Mouse (Mus musculus) cerebellum, adult 8-10 months (tissue): Measurements from ENCODE around the gene Kpna4.

ENCODE experiments used
- DNase-seq: peaks from one replicate; pipeline ENCODE4 v3.0.0; 2022

The Kpna4 gene

DNA sequence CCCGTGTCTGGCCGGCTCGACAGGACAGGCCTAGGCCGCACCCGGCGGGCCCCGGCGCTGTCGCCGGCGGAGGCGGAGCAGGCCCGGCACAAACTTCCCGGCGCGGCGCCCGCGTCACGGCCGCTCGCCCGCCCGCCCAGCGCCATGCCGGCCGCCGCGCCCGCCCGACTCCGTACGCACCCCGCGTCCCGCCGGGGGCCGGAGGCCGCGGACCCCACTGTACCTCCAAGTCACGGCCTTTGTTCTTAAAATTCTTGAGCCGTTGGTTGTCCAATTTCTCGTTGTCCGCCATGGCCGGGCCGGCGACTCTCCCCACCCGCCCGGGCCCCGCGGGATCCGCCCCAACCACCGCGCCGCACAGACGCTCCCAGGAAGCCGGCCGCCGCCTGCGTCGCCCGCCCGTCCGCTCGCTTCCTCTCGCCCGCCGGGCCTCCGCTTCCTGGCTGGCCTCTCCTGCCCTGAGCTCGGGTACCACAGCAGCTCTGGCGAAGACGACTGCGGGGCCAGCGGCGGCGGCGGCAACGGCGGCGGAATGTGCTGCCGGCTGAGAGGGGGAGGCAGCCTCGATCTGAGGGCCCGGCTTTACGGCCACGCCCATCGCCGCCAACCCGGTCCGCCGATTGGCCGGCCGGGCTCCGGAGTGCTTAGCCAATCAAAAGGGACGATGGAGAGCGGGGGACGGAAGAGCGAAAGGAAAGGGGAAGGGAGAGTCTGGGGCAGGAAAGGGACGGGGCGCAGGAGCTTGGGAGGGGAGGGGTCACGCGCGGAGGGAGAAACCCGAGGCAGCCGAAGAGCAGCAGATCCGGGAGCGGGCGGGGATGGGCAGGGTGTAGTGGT is at the start of gene Kpna4:
Gene Kpna4, minus strand, starts transcription at position 605 of the 837 bp plus-strand sequence.
- DNase-seq = peak; percentile 91

DNA sequence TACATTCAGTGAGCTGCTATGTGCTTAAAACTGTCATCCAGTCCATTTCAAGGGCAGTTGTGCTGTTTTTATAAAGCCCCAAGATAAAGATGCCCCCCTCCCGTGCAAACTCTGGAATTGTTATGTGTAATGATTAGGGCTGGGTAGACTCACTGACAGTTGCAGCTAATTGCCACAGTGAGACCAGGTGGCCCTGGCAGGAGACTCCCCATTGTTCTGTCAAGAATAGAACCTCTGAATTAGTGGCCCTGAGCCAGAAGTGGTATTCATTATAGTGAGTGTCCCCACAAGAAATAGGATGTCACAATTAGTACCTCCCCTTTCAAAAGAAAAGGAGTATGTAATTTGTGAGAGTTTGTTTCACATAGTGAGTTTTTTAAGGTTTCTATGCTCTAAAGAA is 48.3 kb upstream of the Kpna4 start:
- DNase-seq = no peak

DNA sequence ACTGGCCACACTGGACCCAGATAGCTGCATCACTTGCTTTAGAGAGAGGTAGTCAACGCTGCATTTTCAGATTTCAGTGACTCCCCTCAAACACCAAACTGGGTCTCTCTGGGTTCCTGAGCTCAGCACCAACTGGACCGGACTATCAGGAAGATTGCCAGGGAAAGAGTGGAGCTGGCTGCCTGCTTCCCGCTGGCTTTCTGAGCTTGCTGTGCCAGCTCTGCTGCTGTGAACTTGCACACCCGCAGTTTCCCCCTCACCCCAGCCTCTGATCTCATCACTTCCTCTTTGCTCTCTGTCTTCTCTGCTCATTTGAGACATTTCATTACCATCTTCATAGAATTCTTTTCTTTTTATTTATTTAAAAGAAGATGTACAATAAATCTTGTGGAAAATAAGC is 44.2 kb upstream of the Kpna4 start:
- DNase-seq = peak; percentile 40

DNA sequence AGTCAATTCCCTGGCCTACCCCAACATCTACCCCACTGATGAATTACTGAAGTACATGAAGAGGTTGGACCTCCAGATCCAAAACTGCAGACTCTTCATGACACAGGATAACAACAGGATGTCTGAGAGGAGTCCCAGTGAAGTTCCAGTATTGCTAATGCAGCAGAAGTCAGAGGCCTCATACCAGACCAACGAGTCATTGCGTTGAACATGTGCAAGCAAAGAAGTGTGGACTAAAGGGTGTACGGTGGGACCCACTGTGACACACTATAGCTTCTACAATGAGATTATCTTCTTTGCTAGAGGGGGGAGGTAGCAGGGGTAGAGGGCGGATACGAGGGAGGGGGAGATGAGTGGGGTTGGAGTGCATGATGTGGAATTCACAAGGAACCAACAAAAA is 42.9 kb upstream of the Kpna4 start:
- DNase-seq = no peak

DNA sequence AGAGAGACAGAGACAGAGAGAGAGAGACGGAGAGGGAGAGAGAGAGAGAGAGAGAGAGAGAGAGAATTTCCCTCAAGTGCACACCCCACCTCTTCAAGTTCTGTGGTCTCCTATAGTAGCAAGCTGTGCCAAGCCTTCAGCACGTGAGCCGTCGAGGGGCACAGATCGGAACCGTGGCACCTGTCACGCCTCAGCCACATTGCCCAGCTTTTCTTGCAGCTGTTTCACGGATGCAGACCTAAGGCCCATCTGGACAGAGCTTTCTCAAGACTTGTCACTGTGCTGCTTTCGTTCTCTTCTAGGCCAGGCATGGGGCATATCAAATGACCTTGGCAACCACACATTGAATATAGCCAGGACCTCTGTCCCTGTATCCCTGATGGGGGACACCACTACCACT is 41.8 kb upstream of the Kpna4 start:
- DNase-seq = no peak

DNA sequence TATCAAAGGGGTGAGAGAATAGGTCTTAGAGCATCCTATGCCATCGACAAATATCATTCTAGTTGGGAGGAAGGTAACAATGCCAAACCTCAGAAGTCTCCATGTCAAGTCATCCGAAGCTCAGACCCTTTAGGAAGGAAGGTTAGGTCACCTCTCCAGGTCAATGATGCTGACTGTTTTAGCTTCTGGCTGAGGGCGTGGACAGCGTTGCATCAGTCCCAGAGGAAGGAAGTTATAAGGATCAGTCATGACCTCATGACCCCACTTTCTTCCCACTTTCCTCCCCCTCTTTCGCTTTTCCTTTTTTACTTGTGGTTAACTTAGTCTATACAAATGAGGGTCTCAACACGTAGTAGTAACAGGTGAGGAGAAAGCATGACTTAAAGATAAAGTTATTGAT is 36.1 kb upstream of the Kpna4 start:
- DNase-seq = no peak

DNA sequence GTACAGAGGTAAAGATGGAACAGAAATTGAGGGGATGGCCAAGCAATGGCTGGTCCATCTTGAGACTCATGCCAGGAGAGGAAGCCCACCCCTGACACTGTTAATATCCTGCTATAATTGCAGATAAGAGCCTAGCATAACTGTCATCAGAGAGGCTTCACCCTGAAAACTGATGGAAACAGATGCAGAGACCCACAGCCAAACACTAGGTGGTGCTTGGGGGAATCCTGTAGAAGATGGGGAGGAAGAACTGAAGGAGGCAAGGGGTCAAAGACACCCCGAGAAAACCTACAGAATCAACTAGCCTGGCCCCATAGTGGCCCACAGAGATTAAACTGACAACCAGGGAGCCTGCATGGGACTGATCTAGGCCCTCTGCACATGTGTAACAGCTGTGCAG is 33.5 kb upstream of the Kpna4 start:
- DNase-seq = no peak

DNA sequence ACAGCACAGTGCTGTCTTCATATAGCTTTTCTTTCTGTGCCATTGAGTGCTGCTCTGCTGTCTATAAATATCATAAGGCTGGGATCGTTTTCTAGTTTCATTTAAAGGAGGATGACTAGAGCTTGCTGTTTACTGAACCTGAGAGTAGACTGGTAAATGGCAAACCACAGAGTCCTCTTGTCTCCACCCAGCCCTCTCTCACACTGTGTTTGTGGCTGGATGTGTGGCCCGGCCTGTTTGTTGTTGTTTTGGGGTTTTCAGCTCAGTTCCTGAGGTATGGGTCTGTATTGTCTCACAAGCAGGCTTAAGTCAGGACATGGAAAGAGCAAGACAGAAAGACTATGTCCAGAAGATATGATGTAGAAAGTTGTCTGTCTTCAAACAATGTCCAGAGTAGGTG is 32.6 kb upstream of the Kpna4 start:
- no peak for DNase-seq

DNA sequence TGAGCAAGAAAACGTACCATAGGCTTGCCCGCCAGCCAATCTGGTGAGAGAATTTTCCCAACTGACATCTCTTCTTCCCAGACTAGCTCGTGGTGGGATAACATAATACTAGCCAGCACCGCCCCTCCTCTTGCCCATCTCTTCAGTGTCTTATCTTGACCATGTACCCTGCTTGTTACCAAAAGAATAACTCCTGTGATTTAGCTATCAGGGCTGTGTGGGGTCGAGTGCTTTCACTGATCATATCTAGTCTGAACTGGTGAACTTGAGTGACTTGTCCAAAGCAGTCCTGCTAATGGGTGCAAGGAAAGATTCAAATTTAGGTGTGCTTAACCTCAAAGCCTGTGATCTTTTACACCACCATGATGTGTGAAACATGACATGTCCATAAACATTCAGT is 31.0 kb upstream of the Kpna4 start:
- DNase-seq = no peak

DNA sequence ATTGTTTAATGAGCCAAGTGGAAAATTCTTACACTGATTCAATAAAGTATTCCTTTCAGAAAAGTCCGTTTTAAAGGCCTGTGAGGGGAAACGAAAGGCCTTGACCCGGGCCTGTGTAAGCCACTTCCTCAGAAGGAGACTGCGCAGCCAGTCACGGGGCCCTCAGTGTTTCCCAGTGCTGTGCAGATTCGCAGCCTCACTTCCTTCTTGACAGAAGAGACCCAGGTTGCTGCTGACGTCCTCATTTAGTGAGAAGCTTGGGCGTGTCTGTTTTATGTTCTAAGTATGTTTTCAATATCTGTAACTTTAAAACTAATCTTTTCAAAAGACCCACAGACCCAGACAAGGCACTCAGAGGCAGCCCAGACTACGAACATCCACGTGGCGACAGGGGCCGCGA is 29.6 kb upstream of the Kpna4 start:
- DNase-seq = no peak

DNA sequence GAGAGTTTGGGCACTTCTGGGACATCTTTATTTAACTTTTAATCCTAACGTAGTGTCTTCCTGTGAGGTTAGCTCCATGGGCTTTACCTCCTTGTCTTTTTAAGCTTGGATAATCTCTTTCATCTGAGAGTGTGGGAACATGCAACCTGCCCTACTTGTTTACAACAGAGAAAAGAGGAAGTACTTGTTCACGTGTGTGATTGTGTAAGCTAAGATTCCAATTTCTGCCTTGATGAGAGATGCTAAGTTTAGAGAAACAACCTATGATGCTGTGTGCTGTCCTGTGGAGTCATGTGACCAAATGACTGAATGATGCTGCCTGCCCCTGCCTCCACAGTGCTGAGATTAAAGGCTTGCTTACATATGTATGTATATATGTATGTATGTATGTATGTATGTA is 27.8 kb upstream of the Kpna4 start:
- DNase-seq = no peak

DNA sequence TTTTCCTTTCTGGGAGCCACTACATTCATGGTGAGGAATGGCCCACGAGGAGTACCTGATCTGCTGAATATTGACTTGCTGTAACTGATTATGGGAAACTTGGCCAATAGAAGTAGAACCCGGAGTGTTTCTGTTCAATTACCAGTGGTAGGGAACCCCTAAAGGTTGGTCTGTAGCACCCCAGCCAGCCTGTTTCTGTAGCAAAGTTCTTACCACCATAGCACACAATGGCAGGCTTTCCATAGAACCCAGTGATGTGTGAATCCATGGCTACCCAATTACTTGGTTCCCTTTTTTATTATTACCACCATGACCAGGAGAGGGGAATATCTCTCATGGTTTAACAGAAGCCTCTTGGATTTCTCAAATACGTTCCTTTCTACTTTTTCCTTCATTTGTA is 24.0 kb upstream of the Kpna4 start:
- no peak for DNase-seq

DNA sequence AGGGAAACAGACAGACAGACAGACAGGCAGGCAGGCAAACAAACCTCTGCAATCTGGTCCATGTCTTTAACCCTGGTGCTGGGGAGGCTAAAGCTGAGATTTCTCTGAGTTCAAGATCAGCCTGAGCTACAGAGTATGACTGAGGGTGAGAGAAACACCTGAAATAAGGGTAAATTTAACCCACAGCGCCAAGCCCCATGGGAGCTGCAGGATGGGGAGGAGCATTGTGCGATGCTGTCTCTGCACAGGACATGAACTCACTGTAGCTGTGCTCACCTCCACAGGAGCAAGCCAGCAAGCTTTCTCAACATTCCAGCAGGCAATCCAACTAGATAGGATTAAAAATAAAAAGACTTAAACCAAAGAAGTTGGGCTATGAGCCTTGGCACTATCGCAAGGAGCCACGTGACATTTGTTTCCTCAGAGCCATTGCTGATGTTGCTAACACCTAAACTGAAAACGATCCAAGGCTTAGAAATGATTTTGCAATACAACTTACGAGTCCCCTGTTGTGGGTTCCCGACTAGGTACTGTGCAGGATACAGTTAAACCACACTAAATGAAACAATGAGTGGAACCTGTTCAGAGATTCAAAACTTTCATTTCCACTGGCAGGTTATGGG is 15.6 kb upstream of the Kpna4 start:
- DNase-seq = no peak

DNA sequence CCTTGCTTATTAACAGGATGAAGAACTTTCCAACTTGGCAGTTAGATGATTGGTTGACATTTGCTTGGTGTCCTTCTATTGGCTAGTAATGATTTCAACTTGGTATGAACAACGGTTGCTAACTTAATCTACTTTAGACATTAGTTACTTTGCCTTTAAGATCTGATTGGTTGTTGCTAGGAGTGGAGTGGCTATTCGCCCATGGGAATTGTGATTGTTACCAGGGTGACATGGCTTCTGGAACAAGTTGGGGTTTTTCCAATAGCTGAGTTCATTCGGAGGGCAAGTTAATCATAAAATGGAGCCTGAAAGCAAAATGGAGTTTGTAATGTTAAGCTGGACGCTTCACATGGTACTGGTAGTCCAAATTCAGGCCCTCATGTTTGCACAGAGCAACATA is 13.9 kb upstream of the Kpna4 start:
- no peak for DNase-seq

DNA sequence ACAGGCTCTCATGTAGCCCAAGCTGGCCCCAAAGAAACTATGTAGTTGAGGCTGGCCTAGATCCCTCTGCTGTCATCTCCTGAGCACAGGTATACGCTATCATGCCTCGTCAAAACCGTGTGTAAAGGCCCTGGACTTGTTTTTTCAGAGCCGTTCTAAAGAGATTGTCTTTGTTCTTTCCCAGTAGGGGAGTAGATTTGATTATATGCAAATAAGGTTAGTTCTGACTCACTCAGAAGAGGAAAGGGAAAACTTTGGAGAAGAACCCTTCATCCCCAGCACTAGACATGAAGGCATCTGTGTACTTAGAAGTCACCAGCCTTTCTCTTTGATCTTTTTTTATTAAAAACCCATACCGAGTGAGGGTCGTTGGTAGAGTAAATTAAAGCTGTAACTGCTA is 9.1 kb upstream of the Kpna4 start:
- DNase-seq = no peak

DNA sequence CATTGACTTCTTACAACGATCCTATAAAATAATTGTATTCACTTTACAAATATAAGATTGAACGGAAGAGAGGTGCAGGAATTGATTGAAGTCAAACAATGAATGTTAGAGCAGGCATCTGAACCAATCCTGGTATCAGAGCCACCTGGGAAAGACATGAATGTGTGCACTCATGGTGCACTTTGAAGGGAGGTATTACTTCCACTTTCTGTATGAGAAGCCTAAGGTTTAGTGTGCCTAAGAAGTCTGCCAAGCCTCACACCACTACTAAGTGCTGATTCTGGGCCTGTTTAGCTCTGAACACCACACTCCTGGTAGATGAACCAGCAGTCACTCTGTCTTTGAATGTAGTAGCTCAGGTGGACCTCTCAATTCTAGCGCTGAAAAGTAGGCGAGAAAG is 4.1 kb upstream of the Kpna4 start:
- DNase-seq = no peak

DNA sequence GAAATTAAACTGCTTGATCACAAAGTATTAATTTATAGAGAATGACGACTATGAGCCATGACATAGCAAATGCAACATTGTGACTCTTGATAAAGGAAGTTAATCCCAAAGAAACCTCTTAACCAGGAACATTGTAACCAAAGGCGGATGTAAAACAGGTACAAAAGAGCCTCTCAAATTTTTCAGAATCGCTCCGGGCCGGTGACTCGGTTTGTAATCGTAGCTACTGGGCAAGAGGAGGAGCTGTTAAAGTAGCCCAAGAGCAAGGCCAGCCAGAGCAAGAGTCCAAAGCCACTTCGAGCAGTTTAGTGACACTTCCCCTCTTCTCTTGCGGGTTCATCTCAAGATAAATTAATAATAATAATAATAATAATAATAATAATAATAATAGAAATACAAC is 780 bp upstream of the Kpna4 start:
- peak; percentile 14 for DNase-seq

DNA sequence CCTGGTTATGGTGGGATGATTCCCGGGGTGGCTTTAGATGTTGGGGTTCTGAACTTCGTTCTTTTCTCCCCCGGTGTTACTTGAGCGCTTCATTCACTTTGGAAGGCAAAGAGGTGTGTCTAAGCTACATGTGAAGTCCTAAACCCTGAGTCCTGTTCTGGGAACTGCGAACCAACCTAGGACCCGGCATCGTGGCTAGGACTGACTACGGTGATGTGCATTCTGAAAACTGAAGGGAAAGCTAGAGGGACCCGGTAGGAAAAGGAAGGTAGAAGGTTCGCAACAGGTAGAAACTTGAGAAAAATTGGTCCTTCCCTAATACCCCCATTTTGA is 399 bp upstream of the Kpna4 start:
- DNase-seq = no peak

DNA sequence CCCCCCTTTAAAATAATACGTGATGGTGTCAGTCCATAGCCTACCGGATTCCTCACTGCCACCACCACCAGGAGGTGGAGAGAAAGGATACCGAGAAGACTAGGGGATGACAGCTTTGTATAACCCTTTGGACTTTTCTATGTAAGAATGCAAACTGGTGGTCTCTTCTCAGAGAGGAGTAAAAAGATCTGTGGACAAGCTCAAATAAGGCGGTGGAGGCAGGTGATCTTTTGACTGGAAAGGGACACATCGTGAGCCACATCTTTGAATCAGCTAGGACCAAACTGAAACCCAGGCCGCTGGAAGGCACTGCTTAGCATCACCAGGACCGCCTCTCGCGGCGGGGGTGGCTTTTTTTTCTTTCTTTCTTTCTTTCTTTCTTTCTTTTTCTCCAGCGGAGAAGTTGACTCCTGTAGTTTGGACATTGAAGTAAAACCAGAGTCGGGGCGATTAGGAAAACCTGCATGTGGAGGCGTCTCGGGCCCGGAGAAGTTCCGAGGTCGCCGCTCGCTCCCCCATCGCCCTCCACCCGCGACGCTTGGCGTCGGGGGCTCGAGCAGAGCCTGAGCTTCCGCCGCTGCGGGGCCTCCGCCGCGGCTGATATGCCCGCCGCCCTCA is 913 bp downstream of the Kpna4 start:
- peak; percentile 26 for DNase-seq

DNA sequence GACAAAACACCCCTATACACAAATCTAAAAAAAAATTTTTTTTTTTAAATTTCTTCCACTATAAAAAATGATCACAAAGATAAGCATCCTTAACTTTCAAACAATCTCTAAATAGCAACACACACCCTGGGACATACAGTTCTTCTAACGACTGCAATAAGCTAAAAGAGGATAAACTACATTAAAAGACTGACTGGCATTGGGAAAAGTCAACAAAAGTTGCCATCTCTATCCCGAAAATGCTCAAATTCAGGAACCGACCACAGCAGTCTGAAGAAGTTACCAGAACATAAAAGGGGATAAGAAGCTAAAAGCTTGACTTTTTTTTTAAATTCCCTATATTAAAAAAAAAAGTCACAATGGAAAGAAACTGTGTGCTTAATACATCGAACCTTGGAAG is 1.5 kb downstream of the Kpna4 start:
- DNase-seq = no peak

DNA sequence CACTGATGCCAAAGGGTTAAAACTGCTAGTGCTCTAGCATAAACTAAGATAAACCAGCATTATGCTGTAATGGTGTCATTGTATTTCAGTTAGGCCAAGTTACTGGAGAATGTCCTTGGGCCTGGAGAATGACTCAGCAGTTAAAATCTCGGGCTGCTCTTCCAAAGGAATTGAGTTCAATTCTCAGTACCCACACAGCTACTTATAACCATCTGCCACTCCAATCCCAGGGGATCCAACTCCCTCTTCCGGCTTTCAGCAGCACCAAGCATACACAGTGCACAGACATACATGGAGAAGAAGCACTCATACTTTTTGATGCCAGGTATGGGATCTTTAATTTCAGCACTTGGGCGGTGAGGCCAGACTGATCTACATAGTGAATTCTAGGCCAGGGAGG is 8.1 kb downstream of the Kpna4 start:
- DNase-seq = no peak

DNA sequence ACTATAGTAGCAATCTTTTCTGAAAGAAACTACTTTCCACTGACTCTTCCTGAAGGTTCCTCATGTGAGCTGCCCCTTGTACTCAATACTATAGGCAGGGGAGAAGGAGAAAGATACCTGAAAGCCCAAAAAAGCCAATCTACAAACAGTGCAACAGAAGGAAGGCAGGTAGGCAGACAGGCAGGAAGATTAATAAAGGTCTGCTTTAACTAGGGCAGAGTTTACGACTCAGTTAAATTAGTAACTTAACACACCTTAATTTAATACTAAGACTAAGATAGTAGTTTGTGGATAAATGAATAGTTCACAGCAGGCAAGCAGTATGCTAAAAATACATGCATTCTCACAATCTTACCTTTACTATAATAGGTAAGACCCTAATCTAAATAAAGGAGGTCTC is 12.2 kb downstream of the Kpna4 start:
- no peak for DNase-seq

DNA sequence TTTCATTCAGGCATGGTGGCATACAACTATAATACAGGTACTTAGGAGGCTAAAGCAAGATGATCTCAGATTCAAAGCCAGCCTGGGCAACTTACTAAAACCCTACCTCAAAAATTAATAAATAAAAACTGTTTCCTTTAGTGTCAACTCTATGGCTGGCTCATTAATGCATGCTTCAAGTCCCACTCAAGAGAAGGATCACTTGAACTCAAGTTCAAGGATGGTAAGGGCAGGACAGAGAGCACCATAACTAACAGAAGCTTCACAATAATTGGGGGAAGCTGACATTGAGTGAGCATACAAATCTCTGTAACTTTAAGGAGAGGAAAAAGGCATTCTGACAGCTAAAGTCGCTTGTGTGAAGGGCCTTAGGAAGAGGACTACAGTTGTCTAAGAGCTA is 13.0 kb downstream of the Kpna4 start:
- DNase-seq = no peak

DNA sequence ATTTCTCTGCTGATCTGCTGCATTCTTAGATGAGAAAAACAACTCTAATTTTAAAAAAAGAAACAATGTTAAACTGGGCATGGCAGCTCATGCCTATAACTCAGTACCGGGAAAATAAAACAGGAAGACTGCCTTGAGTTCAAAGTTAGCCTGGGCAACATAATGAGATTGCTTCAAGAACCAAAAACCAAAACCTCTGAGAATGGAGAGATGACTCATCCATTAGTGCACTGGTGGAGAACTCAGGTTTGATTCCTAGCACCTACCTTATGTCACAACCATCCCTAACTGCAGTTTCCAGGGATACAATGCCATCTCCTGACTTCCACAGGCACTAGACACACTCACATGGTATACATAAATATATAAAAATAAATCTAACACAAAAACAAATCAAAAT is 17.8 kb downstream of the Kpna4 start:
- no peak for DNase-seq

DNA sequence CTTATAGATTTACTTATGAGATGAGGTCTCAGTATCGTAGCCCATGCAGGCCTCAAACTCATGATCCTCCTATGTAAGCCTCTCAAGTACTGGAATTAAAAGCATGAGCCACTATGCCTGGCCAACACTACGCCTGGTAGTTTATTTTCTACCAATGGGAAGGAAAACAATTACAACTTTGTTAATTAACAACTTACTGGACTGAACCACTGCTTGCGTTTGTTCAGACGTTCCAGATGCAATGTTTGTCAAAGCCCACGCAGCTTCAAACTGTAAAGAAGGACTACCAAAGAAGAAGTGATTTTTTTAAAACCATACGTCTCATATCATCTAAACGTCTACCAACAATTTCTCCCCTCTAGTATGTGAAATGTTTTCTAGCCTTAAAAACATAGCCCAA is 32.5 kb downstream of the Kpna4 start:
- DNase-seq = no peak
